Mouse (Mus musculus) C2C12 (cell line): ENCODE data around the gene Baiap3. TPM values are rescaled to one million over a fixed set of nuclear protein-coding genes. Genes with fewer than 3 reads are reported as not detected.
"Not testable (repeated sequence)": the region's sequence is repeated elsewhere in the genome, so short reads cannot be mapped to it uniquely, and the experiment has no call there.

ENCODE experiments used
- H3K27me3 ChIP-seq: one replicate; pipeline ENCODE4 v1.6.1; 2011; ENCODE audit not compliant: control insufficient read depth, insufficient read depth, insufficient read length
- H3K36me3 ChIP-seq: one replicate; pipeline ENCODE4 v1.6.1; 2011; ENCODE audit not compliant: control insufficient read depth, insufficient read depth
- H3K4me3 ChIP-seq: one replicate; pipeline ENCODE4 v1.5.1; 2011; ENCODE audit warnings: mild to moderate bottlenecking, control low read depth; ENCODE audit not compliant: poor library complexity, insufficient read depth, severe bottlenecking
- H3K79me2 ChIP-seq: one replicate; pipeline ENCODE4 v1.6.1; 2011; ENCODE audit not compliant: control insufficient read depth, insufficient read depth
- H3K79me3 ChIP-seq: one replicate; pipeline ENCODE4 v1.6.1; 2011; ENCODE audit warnings: low read depth, control low read depth
- H3ac ChIP-seq: one replicate; pipeline ENCODE3; 2011; ENCODE audit warnings: low read depth; ENCODE audit not compliant: control insufficient read depth, insufficient read length
- CEBPB ChIP-seq: IDR thresholded peaks from one replicate; pipeline ENCODE4 v1.6.1; 2011; ENCODE audit warnings: low read depth, mild to moderate bottlenecking, control low read depth, moderate library complexity
- CTCF ChIP-seq: IDR thresholded peaks from one replicate; pipeline ENCODE4 v1.5.1; 2011; ENCODE audit not compliant: control insufficient read depth, insufficient read depth, insufficient read length
- FOSL1 ChIP-seq: IDR thresholded peaks from one replicate; pipeline ENCODE4 v1.8.0; 2011; ENCODE audit warnings: mild to moderate bottlenecking, low read length; ENCODE audit not compliant: poor library complexity, insufficient read depth, severe bottlenecking
- MAX ChIP-seq: IDR thresholded peaks from one replicate; pipeline ENCODE4 v1.6.1; 2011; ENCODE audit warnings: mild to moderate bottlenecking, control low read depth
- MYOD1 ChIP-seq: IDR thresholded peaks from one replicate; pipeline ENCODE4 v1.6.1; 2011; ENCODE audit warnings: low read depth; ENCODE audit not compliant: control insufficient read depth, insufficient read length
- MYOG ChIP-seq: IDR thresholded peaks from one replicate; pipeline ENCODE4 v1.6.1; 2011; ENCODE audit not compliant: control insufficient read depth, insufficient read length; ENCODE audit errors: extremely low read depth
- USF1 ChIP-seq: IDR thresholded peaks from one replicate; pipeline ENCODE4 v1.6.1; 2011; ENCODE audit warnings: low read depth, mild to moderate bottlenecking, control low read depth, moderate library complexity
- polyA plus RNA-seq: library from polyadenylated mRNA; unstranded; fragments of >200 nt; fragmentation: generic; extraction: Trizol; gene quantifications from one replicate; pipeline ENCODE4 v1.2.1, GENCODE M21; 2012; ENCODE audit warnings: missing spikeins

Gene Baiap3
- polyA plus RNA-seq, 1 experiment = 0.16 TPM

- no peak overlapping the region for H3ac ChIP-seq
- peaks cover 20% of the 10 kb centered on the region for H3K79me2 ChIP-seq
- H3K27me3 ChIP-seq = peaks cover 9% of the 10 kb centered on the region
- no peak for TF ChIP-seq CTCF
- TF ChIP-seq MYOG = no peak
- no peak for TF ChIP-seq FOSL1
- TF ChIP-seq MYOD1 = no peak
- no peak for TF ChIP-seq MAX
- TF ChIP-seq CEBPB = no peak
- no peak for TF ChIP-seq USF1
- peaks cover 8% of the 10 kb centered on the region for H3K79me3 ChIP-seq
- no peak overlapping the region for H3K4me3 ChIP-seq
- peaks cover 7% of the 10 kb centered on the region for H3K36me3 ChIP-seq
Measured at GRCm38 (mm10) chr17:25243131-25243780, 12.9 kb downstream of the Baiap3 start.

- Histone ChIP-seq H3K79me3 (peaks cover 8% of the 10 kb centered on the region), H3K4me3 (peak within 1 kb of the TSS; percentile 93), H3ac (peak within 1 kb of the TSS; percentile 91), H3K36me3 (peaks cover 7% of the 10 kb centered on the region), H3K79me2 (peaks cover 20% of the 10 kb centered on the region), H3K27me3 (no peaks in the 10 kb centered on the region)
- TF ChIP-seq MAX (peak; percentile 50), USF1 (peak; percentile 95), FOSL1 (no peak)
Measured at GRCm38 (mm10) chr17:25239695-25240636, 16.2 kb downstream of the Baiap3 start, which contains the start of the genes Gnptg and Tsr3. Gene Gnptg, minus strand, starts transcription at chr17:25240124. Gene Tsr3, plus strand, starts transcription at chr17:25240170.

- peaks cover 7% of the 10 kb centered on the region for H3K79me2 ChIP-seq
- peaks cover 2% of the 10 kb centered on the region for H3K79me3 ChIP-seq
- TF ChIP-seq FOSL1 (no peak), MAX (no peak), CEBPB (no peak), CTCF (no peak), MYOD1 (no peak), USF1 (no peak), MYOG (no peak)
Measured at GRCm38 (mm10) chr17:25235635-25236034, 20.5 kb downstream of the Baiap3 start.

GRCm38 (mm10) chr17:25231621-25232020 is 24.5 kb downstream of the Baiap3 start:
- not testable (repeated sequence) for H3K79me2 ChIP-seq, H3K79me3 ChIP-seq, H3ac ChIP-seq, H3K27me3 ChIP-seq, H3K4me3 ChIP-seq, H3K36me3 ChIP-seq

More at GRCm38 (mm10) chr17:25235635-25236034, 20.5 kb downstream of the Baiap3 start:
- no peak overlapping the region for H3K4me3 ChIP-seq
- H3K36me3 ChIP-seq = no peaks in the 10 kb centered on the region
- H3K27me3 ChIP-seq = no peaks in the 10 kb centered on the region
- H3ac ChIP-seq = no peak overlapping the region

GRCm38 (mm10) chr17:25230700-25231099 is 25.5 kb downstream of the Baiap3 start:
- Histone ChIP-seq H3K79me3 (no peaks in the 10 kb centered on the region), H3ac (no peak overlapping the region), H3K4me3 (no peak overlapping the region), H3K79me2 (no peaks in the 10 kb centered on the region), H3K27me3 (no peaks in the 10 kb centered on the region), H3K36me3 (no peaks in the 10 kb centered on the region)
- TF ChIP-seq CEBPB (no peak), CTCF (no peak), USF1 (no peak), MAX (no peak), FOSL1 (no peak), MYOD1 (no peak), MYOG (no peak)

- not testable (repeated sequence) for H3K27me3 ChIP-seq, H3K79me3 ChIP-seq, H3ac ChIP-seq, H3K36me3 ChIP-seq, H3K4me3 ChIP-seq, H3K79me2 ChIP-seq
Measured at GRCm38 (mm10) chr17:25230014-25230655, 26.0 kb downstream of the Baiap3 start.
